Mouse (Mus musculus): Measurements from ENCODE around the gene Ets2.

Gene Ets2

GRCm38 (mm10) chr16:95701802-95702561 is at the start of gene Ets2:
Gene Ets2, plus strand, starts transcription at chr16:95702075.
- DNase-seq (ENCODE audit: low spot score) = peak; percentile 70

- DNase-seq (ENCODE audit: low spot score) = no peak
Observed at GRCm38 (mm10) chr16:95654204-95654611, 47.7 kb upstream of the Ets2 start.

GRCm38 (mm10) chr16:95656535-95656934 is 45.3 kb upstream of the Ets2 start:
- no peak for DNase-seq (ENCODE audit: low spot score)

DNA sequence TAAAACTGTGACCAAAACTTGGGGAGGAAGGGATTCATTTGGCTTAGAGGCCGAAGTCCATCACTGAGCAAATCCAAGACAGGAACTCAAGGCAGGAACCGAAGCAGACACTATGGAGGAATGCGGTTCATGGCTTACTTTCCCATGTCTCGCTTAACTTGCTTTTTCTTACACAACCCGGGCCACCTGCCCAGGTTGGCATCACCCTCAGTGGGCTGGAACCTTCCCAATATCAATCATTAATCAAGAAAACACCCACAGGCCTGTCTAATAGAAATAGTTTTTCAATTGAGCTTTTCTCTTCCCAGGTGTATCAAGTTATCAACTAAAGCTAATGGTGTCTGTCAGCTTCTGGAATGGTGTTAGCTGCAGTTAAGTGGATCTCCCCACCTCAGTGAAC is 44.7 kb upstream of the Ets2 start:
- no peak for DNase-seq (ENCODE audit: low spot score)

DNA sequence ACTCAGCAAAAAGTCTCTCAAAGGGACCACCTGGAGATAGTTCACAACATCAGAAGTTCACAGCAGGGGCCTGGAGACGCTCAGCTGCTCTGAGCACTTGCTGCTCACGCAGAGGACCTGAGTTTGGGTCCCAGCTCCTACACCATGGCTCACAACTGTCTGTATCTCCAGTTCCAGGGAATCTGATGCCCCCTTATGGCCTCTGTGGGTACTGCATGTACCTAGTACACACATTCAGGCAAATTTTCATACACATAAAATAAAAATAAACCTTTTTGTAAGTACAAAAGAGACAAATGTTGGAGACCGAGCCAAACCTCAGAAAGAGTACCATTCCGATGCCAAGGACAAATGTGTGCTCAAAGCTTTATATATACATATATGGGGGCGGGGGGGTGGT is 44.1 kb upstream of the Ets2 start:
- no peak for DNase-seq (ENCODE audit: low spot score)

DNA sequence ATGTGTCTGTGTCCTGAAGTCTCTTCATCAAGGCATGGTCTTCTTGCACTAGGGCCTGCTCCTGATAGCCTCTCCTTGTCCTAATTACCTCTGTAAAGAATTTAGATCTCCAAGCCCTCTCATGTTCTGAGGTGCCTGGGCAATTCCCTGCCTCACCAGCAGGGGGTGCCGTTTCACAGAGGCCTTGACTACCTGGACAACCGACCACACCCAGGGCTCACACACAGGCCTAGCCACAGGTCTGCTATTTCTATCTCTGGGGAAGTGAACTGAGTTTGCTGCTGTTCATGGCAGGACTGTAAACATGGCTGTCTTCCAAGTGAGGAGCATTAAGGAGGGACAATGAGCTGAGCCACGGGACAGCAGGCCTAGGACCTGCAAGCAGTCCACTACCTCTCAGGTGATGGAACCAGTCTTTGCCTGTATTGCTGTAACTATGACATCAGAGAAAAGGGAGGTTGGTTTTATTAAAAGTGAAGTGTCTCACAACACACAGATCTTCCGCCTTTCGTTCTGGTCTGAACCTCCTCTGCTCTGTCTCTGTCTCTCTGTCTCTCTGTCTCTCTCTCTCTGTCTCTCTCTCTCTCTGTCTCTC is 42.9 kb upstream of the Ets2 start:
- peak; percentile 28 for DNase-seq (ENCODE audit: low spot score)

- DNase-seq (ENCODE audit: low spot score) = no peak
Observed at GRCm38 (mm10) chr16:95659461-95659860, 42.4 kb upstream of the Ets2 start.

GRCm38 (mm10) chr16:95660909-95661308 is 41.0 kb upstream of the Ets2 start:
- DNase-seq (ENCODE audit: low spot score) = no peak

DNA sequence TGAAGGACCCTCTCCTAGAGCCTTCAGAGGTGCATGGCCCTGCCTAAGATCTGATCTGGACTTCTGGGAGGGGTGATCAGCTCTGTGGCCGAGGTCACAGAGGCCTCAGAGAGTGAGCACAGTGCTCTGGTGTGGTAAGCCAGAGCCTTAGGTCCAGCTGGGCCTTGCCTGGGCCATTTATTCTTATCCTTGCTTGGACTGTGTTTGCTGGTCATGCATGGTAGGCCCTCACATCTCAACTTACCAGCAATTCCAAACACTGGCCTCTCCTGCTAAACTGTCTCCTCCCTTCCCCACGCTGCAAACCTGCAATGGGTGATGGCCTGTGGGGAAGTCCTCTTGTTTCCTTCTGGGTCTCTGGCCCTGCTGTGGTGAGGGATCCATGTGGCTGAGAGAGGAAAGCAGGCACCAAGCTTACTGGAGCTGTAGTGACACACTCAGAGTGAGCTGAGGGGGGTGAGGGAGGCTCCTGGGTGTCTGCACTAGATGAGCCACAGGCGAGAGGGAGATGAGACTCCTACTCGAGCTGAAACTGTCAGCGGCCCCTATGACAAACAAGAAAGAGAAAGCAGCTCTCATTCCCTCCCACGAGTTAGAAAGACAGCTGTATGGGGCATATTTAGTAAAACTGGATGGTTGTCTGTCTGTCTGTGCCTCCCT is 36.3 kb upstream of the Ets2 start:
- no peak for DNase-seq (ENCODE audit: low spot score)

DNA sequence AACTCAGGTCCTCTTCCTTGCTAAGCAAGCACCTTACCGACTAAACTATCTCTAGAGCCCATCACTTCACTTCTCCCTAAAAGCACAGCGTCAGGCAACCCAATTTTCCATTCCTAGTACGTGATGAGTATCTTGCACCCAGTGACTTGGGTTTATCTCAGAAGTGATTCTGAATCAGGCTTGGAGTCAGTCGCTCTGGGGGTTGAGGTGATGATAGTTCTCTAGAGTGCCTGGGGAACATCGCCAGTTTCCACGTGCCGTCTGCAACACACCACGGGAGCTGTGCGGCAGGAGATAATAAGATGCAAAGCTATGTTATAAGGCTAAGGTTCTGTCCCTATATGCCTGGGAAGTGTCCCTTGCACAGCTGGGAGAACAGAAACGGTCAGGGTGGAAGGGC is 35.6 kb upstream of the Ets2 start:
- no peak for DNase-seq (ENCODE audit: low spot score)

GRCm38 (mm10) chr16:95667395-95668150 is 34.3 kb upstream of the Ets2 start:
- DNase-seq (ENCODE audit: low spot score) = no peak

DNA sequence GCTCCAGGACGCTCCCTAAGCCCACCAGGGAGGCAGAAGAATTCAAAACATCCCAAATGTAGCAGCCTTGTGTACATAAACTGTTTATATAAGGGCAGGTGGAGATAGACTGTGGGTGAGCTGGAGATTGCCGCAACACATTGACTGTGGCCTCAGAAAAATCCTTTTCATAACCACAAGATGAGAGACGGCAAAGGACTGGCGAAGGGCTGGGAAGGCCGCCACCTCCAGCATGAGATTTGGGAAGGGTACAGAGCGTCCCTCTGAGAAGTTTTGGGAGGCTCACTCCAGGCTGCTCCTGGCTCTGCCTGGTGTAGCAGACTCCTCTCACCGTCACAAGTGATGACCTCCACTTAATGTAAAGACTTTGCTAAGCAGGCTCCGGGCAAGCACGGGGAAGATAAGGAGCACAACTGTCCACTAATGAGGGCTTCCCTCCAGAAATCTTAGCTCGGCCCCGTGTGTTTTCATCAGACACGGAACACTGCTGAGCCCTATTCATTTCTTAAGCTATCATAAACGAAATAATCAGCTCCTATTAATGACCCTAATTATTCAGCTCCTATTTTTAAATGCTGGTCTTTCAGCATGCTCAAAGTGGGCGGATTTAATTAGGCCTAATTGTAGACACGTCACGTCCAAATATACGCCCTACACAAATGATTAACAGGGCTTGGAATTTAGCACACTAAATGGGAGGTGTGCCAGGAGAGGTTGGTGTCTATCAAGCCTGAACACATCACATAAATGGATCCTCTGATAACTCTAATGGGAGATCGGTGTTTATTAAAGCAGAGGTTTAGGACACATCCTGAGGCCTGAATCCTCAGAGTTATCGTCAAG is 33.5 kb upstream of the Ets2 start:
- no peak for DNase-seq (ENCODE audit: low spot score)

GRCm38 (mm10) chr16:95674452-95674921 is 27.4 kb upstream of the Ets2 start:
- DNase-seq (ENCODE audit: low spot score) = no peak

GRCm38 (mm10) chr16:95675212-95675611 is 26.7 kb upstream of the Ets2 start:
- DNase-seq (ENCODE audit: low spot score) = no peak

GRCm38 (mm10) chr16:95676668-95677067 is 25.2 kb upstream of the Ets2 start:
- no peak for DNase-seq (ENCODE audit: low spot score)

- DNase-seq (ENCODE audit: low spot score) = no peak
Observed at GRCm38 (mm10) chr16:95682431-95682892, 19.4 kb upstream of the Ets2 start.

DNA sequence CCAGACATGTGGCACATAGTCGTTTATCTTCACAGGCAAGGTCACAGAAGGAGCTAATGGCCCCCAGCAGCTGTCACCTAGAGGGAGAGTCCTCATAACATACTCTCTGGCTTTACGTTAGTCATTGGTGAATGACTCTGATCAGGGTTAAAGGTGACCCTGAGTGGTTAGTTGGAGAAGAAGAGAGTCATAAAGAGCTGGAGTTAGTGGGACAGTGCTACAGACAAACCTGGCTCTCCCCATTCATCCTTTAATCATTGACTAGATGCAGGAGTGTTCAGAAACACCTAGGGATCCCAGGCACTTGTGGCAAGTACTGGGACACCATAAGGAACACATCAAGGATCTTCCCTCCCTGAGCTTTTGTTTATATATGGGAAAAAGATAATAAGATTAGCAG is 16.1 kb upstream of the Ets2 start:
- no peak for DNase-seq (ENCODE audit: low spot score)

GRCm38 (mm10) chr16:95686246-95686645 is 15.6 kb upstream of the Ets2 start:
- no peak for DNase-seq (ENCODE audit: low spot score)

GRCm38 (mm10) chr16:95686901-95687300 is 15.0 kb upstream of the Ets2 start:
- no peak for DNase-seq (ENCODE audit: low spot score)

- no peak for DNase-seq (ENCODE audit: low spot score)
Observed at GRCm38 (mm10) chr16:95688010-95688409, 13.9 kb upstream of the Ets2 start.

DNA sequence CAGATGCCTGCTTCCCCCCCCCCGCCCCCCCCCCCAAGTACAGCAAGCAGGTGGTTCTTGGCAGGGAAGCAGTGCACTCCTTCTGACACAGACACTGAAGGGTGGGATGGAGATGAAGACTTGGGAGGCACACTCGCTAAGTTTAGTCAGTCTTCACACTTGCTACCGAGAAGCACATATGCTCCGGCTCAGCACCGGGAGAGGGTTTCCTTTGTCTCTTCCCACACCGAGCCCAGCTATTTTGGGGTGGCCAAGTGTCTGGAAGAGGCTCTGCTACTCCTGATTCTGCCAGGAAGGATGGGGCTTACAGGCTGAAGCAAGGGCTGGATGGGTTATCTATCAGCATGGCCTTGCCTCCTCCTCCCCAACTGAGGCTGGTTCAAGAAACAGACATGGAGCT is 5.3 kb upstream of the Ets2 start:
- no peak for DNase-seq (ENCODE audit: low spot score)
